Mouse (Mus musculus) frontal cortex, postnatal 25 days (tissue): ENCODE results near the gene Olfr77.

Source experiments
- DNase-seq, 2 experiments: peaks; one replicate each; pipeline ENCODE4 v3.0.0; 2022; ENCODE audit warnings: low spot score in 2 of 2

Olfr77 gene

DNA sequence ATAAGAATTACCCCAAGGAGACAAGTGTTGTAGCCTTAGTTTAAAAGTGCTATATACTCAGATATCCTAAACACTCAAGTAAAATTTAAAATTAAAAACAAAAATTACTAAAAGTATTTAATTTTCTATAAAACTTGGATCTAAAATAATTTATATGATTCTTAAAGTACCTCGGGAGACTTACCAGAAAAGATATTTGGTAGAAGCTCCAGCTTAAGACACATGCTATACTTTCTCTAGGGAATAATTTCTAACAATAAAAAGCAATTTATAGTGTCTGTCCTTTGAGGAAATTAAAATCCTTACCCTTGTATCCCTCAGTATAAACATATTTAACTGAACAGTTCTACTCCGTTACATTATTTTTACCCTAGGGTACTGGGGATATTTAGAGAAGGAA is at the start of gene Olfr77:
Olfr77 (plus strand) TSS at position 301 of the 400 bp plus-strand sequence.
- no peak for DNase-seq

DNA sequence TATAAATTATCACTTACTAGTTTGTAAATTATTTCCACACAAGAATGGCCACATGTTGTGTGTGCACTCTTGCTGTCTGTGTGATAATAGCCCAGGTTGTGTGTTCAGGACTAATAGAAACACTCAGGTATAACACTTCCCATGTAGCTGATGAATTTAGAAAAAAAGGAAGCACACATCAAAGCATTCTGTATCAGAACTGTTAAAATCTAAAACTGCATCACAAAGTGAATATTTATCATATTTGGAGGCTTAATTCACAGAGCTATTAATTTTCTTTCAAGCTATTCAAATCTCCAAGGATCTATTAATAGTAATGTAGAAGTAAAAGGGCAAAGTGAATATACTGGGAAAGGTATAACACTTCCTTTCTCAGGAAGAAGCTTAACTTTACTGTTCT is 28.8 kb upstream of the Olfr77 start, which contains the start of gene Olfr862:
Olfr862 (minus strand) TSS at position 101 of the 400 bp plus-strand sequence.
- DNase-seq: no peak

DNA sequence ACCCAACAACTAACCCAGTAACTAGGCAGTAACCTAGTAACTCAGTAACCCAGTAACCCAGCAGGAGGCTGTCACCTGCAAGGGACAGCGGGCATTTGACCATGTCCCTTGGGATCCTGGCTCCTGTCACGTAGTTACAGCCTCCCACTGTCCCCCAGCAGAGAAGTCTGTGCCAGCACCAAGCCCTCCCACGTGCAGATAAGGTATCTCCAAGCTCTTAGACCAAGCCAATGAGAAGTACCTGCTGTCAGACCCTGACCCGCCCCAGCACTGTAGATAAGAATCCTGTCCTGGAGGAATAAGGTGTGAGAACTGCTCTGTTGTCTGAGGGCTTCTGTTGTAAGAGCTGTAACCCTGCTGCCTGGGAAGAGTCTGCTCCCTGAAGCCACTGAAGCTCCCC is 5.5 kb upstream of the Olfr77 start:
- DNase-seq: no peak
